Mouse (Mus musculus): ENCODE data around the gene Tcam1.
A peak's percentile ranks its signal among the peaks of the same experiment; 100 is the strongest.
"Not testable (repeated sequence)": the region's sequence is repeated elsewhere in the genome, so short reads cannot be mapped to it uniquely, and the experiment has no call there.

- TF ChIP-seq KAT2A (conservative IDR thresholded peaks at IDR 0.05; ENCODE audit: low read depth, low read length); SIN3A (IDR thresholded peaks at IDR 0.05; ENCODE audit: low read length); GATA1 (IDR thresholded peaks at IDR 0.05; ENCODE audit: low read depth, low read length); MAZ (IDR thresholded peaks at IDR 0.05; ENCODE audit: low read depth, low read length); POLR2A (IDR thresholded peaks at IDR 0.05; ENCODE audit: control insufficient read depth in 1 of 2, insufficient read depth in 1 of 2, low read depth in 1 of 2, low read length in 2 of 2, poor library complexity in 1 of 2); RCOR1 (IDR thresholded peaks at IDR 0.05; ENCODE audit: low read depth, low read length); USF1 (IDR thresholded peaks at IDR 0.05; ENCODE audit: low read depth, low read length): not testable (repeated sequence)
- peak; percentile 8 to 15 (median 9); a peak in 1 of 6 replicates for TF ChIP-seq CTCF (IDR thresholded peaks at IDR 0.05 in 2 of 3, conservative IDR thresholded peaks at IDR 0.05 in 1 of 3; ENCODE audit: control insufficient read depth in 1 of 3, insufficient read depth in 1 of 3, low read depth in 2 of 3, low read length in 3 of 3, poor library complexity in 1 of 3, severe bottlenecking in 1 of 3)
Observed at GRCm38 (mm10) chr11:106233978-106234377, 42.5 kb upstream of the Tcam1 start.
